In genomic region chr6:73517818-73518396, GRCm38 (mm10) we compare ENCODE assay signal across 8 mouse cellular contexts. TPM values are rescaled to one million over a fixed set of nuclear protein-coding genes. Genes with fewer than 3 reads are reported as not detected.
DNase-seq lines count a peak whose midpoint lies in the region; ATAC-seq lines count a peak whose summit lies in the region.

No protein-coding gene starts in this region.

- H3K27me3 ChIP-seq in hindbrain, embryonic 10.5 days (ENCODE audit: insufficient read depth, poor library complexity, severe bottlenecking), result no peaks in the 10 kb centered on the region

- H3K27ac ChIP-seq in hindbrain, embryonic 10.5 days, result no peak overlapping the region

- H3K36me3 ChIP-seq in hindbrain, embryonic 10.5 days, result no peaks in the 10 kb centered on the region

- peak; percentile 62 for DNase-seq in ES-CJ7 (ENCODE audit: low read depth, low spot score)
- DNase-seq in adrenal gland, postnatal 10 days, result peak; percentile 85
- peak; percentile 78 for DNase-seq in embryo, embryonic 11 days
- DNase-seq in hindbrain, embryonic 10.5 days (ENCODE audit: low spot score), result peak; percentile 76
- DNase-seq in layer of hippocampus, postnatal 25 days (ENCODE audit: extremely low spot score in 1 of 2, low spot score in 1 of 2), result peak; percentile 79 to 97
- DNase-seq in right cerebral cortex, postnatal 4 days, result peak; percentile 94

- no peaks in the 10 kb centered on the region for H3K9me3 ChIP-seq in hindbrain, embryonic 10.5 days

- ATAC-seq in megakaryocyte progenitor cell, adult 5-6 weeks (replicated peaks; ENCODE audit: poor library complexity), result peak; percentile 44; the same call in 1 of the 2 replicates
- ATAC-seq in granulocyte monocyte progenitor cell, adult 5-6 weeks (replicated peaks; ENCODE audit: poor library complexity, severe bottlenecking), result no peak

- H3K4me3 ChIP-seq in hindbrain, embryonic 10.5 days, result no peak overlapping the region

- H3K4me1 ChIP-seq in hindbrain, embryonic 10.5 days (replicated peaks), result no peaks in the 10 kb centered on the region

- 30% methylated on average over 14 of the region's 14 CpGs for WGBS in hindbrain, embryonic 10.5 days

RNA-seq across cellular contexts. Expression of gene 4931417E11Rik, which starts 48.4 kb away (rescaled TPM):
- not detected for total RNA-seq in adrenal gland, postnatal 10 days (2021)
- polyA plus RNA-seq in hindbrain, embryonic 10.5 days (2016; fragmentation: Nextera tagmentation; extraction: Ambion mirVana), result not detected in 2 replicates
- not detected for total RNA-seq in layer of hippocampus, postnatal 25 days (2021)
- not detected in 2 replicates for total RNA-seq in megakaryocyte progenitor cell, adult 5-6 weeks (2015)
- total RNA-seq in megakaryocyte progenitor cell, adult 5-6 weeks (2017), result not detected in 2 replicates
- not detected in 2 replicates for total RNA-seq in granulocyte monocyte progenitor cell, adult 5-6 weeks (2014; fragmentation: Nextera tagmentation)
- not detected in 2 replicates for total RNA-seq in granulocyte monocyte progenitor cell, adult 5-6 weeks (2017)
